Mouse (Mus musculus) CH12.LX (cell line): ENCODE data around the gene Sertad4. TPM values are rescaled to one million over a fixed set of nuclear protein-coding genes. Genes with fewer than 3 reads are reported as not detected.
A peak's percentile ranks its signal among the peaks of the same experiment; 100 is the strongest.

ENCODE experiments used
- DNase-seq: peaks from one replicate; pipeline ENCODE4 v3.0.0-alpha.2; 2013; ENCODE audit errors: extremely low read depth
- H3K27ac ChIP-seq: 2 replicates; pipeline ENCODE4 v1.5.1; 2012; ENCODE audit warnings: low read depth, mild to moderate bottlenecking, control low read depth, moderate library complexity; ENCODE audit not compliant: insufficient read depth
- H3K27me3 ChIP-seq: replicated peaks from 2 replicates; pipeline ENCODE3; 2012; ENCODE audit warnings: inconsistent platforms
- H3K36me3 ChIP-seq, 2 experiments: replicated peaks in 1 of 2; 2 replicates each; pipeline versions ENCODE3 to v1.6.1; 2012; ENCODE audit warnings: inconsistent platforms in 1 of 2, low read length in 1 of 2, mild to moderate bottlenecking in 1 of 2, mixed read lengths in 1 of 2, moderate library complexity in 1 of 2; ENCODE audit not compliant: control insufficient read depth in 1 of 2, insufficient read depth in 1 of 2
- H3K4me1 ChIP-seq, 2 experiments: 2 replicates each; pipeline ENCODE4 v1.6.1; 2012; ENCODE audit warnings: inconsistent platforms in 1 of 2, moderate library complexity in 1 of 2; ENCODE audit not compliant: insufficient read depth in 2 of 2, control insufficient read depth in 1 of 2
- H3K4me2 ChIP-seq: 2 replicates; pipeline ENCODE4 v1.6.1; 2012; ENCODE audit warnings: low read depth, mild to moderate bottlenecking, control low read depth; ENCODE audit not compliant: poor library complexity, insufficient read depth, severe bottlenecking
- H3K4me3 ChIP-seq, 3 experiments: fragments of 150-350 bp in 1 of 3; sonication (generic) in 1 of 3; replicated peaks in 1 of 3; 2 replicates each; pipeline versions ENCODE3 to v1.5.1; 2011 to 2012; ENCODE audit warnings: low read depth in 2 of 3, low read length in 2 of 3, mild to moderate bottlenecking in 2 of 3, moderate library complexity in 2 of 3, control low read depth in 1 of 3, improper control_type of control experiment in 1 of 3, inconsistent platforms in 1 of 3, mixed read lengths in 1 of 3; ENCODE audit not compliant: poor library complexity in 1 of 3
- H3K79me2 ChIP-seq: replicated peaks from 2 replicates; pipeline ENCODE4 v1.6.1; 2012; ENCODE audit warnings: mild to moderate bottlenecking, moderate library complexity; ENCODE audit not compliant: control insufficient read depth, poor library complexity, insufficient read depth, severe bottlenecking; ENCODE audit errors: extremely low read depth
- H3K9ac ChIP-seq: 2 replicates; pipeline ENCODE4 v1.6.1; 2012; ENCODE audit warnings: low read depth, mild to moderate bottlenecking, control low read depth, moderate library complexity; ENCODE audit not compliant: insufficient read depth
- H3K9me3 ChIP-seq: replicated peaks from 2 replicates; pipeline ENCODE3; 2012; ENCODE audit warnings: low read length, inconsistent platforms, mixed read lengths
- BHLHE40 ChIP-seq: IDR thresholded peaks from 2 replicates; pipeline ENCODE4 v1.6.1; 2011; ENCODE audit warnings: mild to moderate bottlenecking, low read depth, low read length, improper control_type of control experiment
- CHD1 ChIP-seq: IDR thresholded peaks from 2 replicates; pipeline ENCODE4 v1.6.1; 2012; ENCODE audit warnings: low read depth, low read length, improper control_type of control experiment, inconsistent platforms
- CTCF ChIP-seq, 2 experiments: IDR thresholded peaks in 1 of 2; conservative IDR thresholded peaks in 1 of 2; 2 replicates each; pipeline ENCODE4 v1.5.1; 2011 to 2012; ENCODE audit warnings: low read depth in 2 of 2, low read length in 2 of 2, improper control_type of control experiment in 1 of 2, inconsistent platforms in 1 of 2, mild to moderate bottlenecking in 1 of 2, moderate library complexity in 1 of 2
- E2F4 ChIP-seq: IDR thresholded peaks from 2 replicates; pipeline ENCODE4 v1.6.1; 2011; ENCODE audit warnings: low read depth, low read length, improper control_type of control experiment; ENCODE audit not compliant: insufficient replicate concordance
- EP300 ChIP-seq: IDR thresholded peaks from 2 replicates; pipeline ENCODE4 v1.6.1; 2011; ENCODE audit warnings: low read length, improper control_type of control experiment
- JUN ChIP-seq: IDR thresholded peaks from 2 replicates; pipeline ENCODE4 v1.6.1; 2011; ENCODE audit warnings: low read depth, mild to moderate bottlenecking, low read length, improper control_type of control experiment, moderate library complexity; ENCODE audit not compliant: insufficient read depth
- JUND ChIP-seq: conservative IDR thresholded peaks from 2 replicates; pipeline ENCODE4 v1.6.1; 2011; ENCODE audit warnings: low read depth, low read length, improper control_type of control experiment
- MAFK ChIP-seq: IDR thresholded peaks from 2 replicates; pipeline ENCODE4 v1.6.1; 2011; ENCODE audit warnings: low read length, improper control_type of control experiment; ENCODE audit not compliant: insufficient replicate concordance
- MAX ChIP-seq: IDR thresholded peaks from 2 replicates; pipeline ENCODE4 v1.6.1; 2011; ENCODE audit warnings: low read length, improper control_type of control experiment
- MAZ ChIP-seq: IDR thresholded peaks from 2 replicates; pipeline ENCODE4 v1.6.1; 2012; ENCODE audit warnings: low read depth, mild to moderate bottlenecking, inconsistent platforms, low read length, improper control_type of control experiment, moderate library complexity
- MXI1 ChIP-seq: IDR thresholded peaks from 2 replicates; pipeline ENCODE4 v1.6.1; 2011; ENCODE audit warnings: mild to moderate bottlenecking, low read depth, low read length, improper control_type of control experiment
- NRF1 ChIP-seq: IDR thresholded peaks from 2 replicates; pipeline ENCODE4 v1.6.1; 2014; ENCODE audit warnings: low read depth, mild to moderate bottlenecking, inconsistent platforms, low read length, improper control_type of control experiment, moderate library complexity
- PAX5 ChIP-seq: IDR thresholded peaks from 2 replicates; pipeline ENCODE4 v1.6.1; 2012; ENCODE audit warnings: low read length, inconsistent platforms, mixed read lengths
- POLR2A ChIP-seq: IDR thresholded peaks from 2 replicates; pipeline ENCODE4 v1.6.1; 2011; ENCODE audit warnings: low read depth, mild to moderate bottlenecking, improper control_type of control experiment, low read length
- SIN3A ChIP-seq: IDR thresholded peaks from 2 replicates; pipeline ENCODE4 v1.6.1; 2012; ENCODE audit warnings: low read length, improper control_type of control experiment, inconsistent platforms
- SMC3 ChIP-seq: IDR thresholded peaks from 2 replicates; pipeline ENCODE4 v1.6.1; 2011; ENCODE audit warnings: low read depth, low read length, improper control_type of control experiment
- TBP ChIP-seq: conservative IDR thresholded peaks from 2 replicates; pipeline ENCODE4 v1.6.1; 2011; ENCODE audit warnings: low read depth, low read length, improper control_type of control experiment
- UBTF ChIP-seq: IDR thresholded peaks from 2 replicates; pipeline ENCODE4 v1.6.1; 2012; ENCODE audit warnings: low read depth, mild to moderate bottlenecking, inconsistent platforms, low read length, improper control_type of control experiment, moderate library complexity
- ZC3H11A ChIP-seq: IDR thresholded peaks from 2 replicates; pipeline ENCODE4 v1.6.1; 2012; ENCODE audit warnings: low read depth, mild to moderate bottlenecking, inconsistent platforms, low read length, improper control_type of control experiment
- ZMIZ1 ChIP-seq: IDR thresholded peaks from 2 replicates; pipeline ENCODE4 v1.6.1; 2012; ENCODE audit warnings: low read depth, mild to moderate bottlenecking, inconsistent platforms, low read length, improper control_type of control experiment
- dilution Hi-C: fragments of 300-500 bp; cut with MboI; formaldehyde crosslinking; loops from 2 replicates; pipeline ENCODE4 v1.14.3; 2020; ENCODE audit warnings: low sequenced_read_pairs; ENCODE audit not compliant: extremely low pct_unique_long_range_greater_than_20kb, extremely low pct_ligation_motif_present
- in situ Hi-C: fragments of 300-500 bp; cut with MboI; formaldehyde crosslinking; loops from 3 replicates; pipeline ENCODE4 v1.14.3; 2019; ENCODE audit warnings: low sequenced_read_pairs, low pct_ligation_motif_present, low pct_unique_long_range_greater_than_20kb, mixed read lengths
- polyA plus RNA-seq: library from polyadenylated mRNA; unstranded; fragments of >175 nt; gene quantifications from 2 replicates; pipeline ENCODE4 v1.2.1, GENCODE M21; 2012; ENCODE audit warnings: low read depth; ENCODE audit not compliant: insufficient read length
- total RNA-seq, 2 experiments: library from RNA; depleted of rRNA; stranded (reverse); fragments of 300-350 nt in 1 of 2; fragments of >200 nt in 1 of 2; gene quantifications; 2 replicates each; pipeline ENCODE4 v1.2.3; 2012 to 2014

Gene Sertad4
- total and polyA plus RNA-seq, 3 experiments: 0.74 TPM; not detected in 2

GRCm38 (mm10) chr1:192857582-192857981 is 2.0 kb upstream of the Sertad4 start:
- in situ Hi-C loops: no loop called here
- no peak for TF ChIP-seq PAX5
- no peak for TF ChIP-seq UBTF
- TF ChIP-seq BHLHE40: peak; percentile 72
- 0 out of 2 replicates have a peak, but pooled peaks have one; percentile 23 for TF ChIP-seq MAX

GRCm38 (mm10) chr1:192856931-192857330 is 1.4 kb upstream of the Sertad4 start:
- H3K27me3 ChIP-seq: peaks cover 17% of the 10 kb centered on the region
- no peak overlapping the region for H3K9ac ChIP-seq
- no peak overlapping the region for H3K4me3 ChIP-seq
- H3K79me2 ChIP-seq: no peaks in the 10 kb centered on the region
- peaks cover 0 to 11% of the 10 kb centered on the region in 2 experiments; a peak in 2 of 4 replicates for H3K4me1 ChIP-seq
- H3K36me3 ChIP-seq: no peaks in the 10 kb centered on the region
- dilution Hi-C loops: no loop called here
- H3K4me2 ChIP-seq: no peak overlapping the region
- H3K27ac ChIP-seq: no peak overlapping the region
- TF ChIP-seq MAX (no peak), UBTF (no peak), JUN (no peak), TBP (no peak), MXI1 (no peak), JUND (no peak), ZMIZ1 (no peak), SMC3 (no peak), ZC3H11A (no peak), E2F4 (no peak), EP300 (no peak), POLR2A (no peak), CTCF (conservative IDR thresholded peaks at IDR 0.05 in 1 of 2, IDR thresholded peaks at IDR 0.05 in 1 of 2; ENCODE audit: low read depth in 2 of 2, low read length in 2 of 2) (no peak), PAX5 (no peak), SIN3A (no peak), NRF1 (no peak), CHD1 (no peak), MAZ (no peak), MAFK (no peak)
- no peak for DNase-seq
- in situ Hi-C loops: no loop called here
- H3K9me3 ChIP-seq: peaks cover 5% of the 10 kb centered on the region

More at GRCm38 (mm10) chr1:192857582-192857981, 2.0 kb upstream of the Sertad4 start:
- Histone ChIP-seq H3K4me2 (no peak overlapping the region), H3K9me3 (peaks cover 5% of the 10 kb centered on the region), H3K9ac (no peak overlapping the region), H3K4me1 (peaks cover 0 to 11% of the 10 kb centered on the region in 2 experiments; a peak in 2 of 4 replicates), H3K27ac (no peak overlapping the region), H3K79me2 (no peaks in the 10 kb centered on the region), H3K4me3 (no peak overlapping the region), H3K27me3 (peaks cover 13% of the 10 kb centered on the region), H3K36me3 (no peaks in the 10 kb centered on the region)
- dilution Hi-C loops: no loop called here
- DNase-seq: no peak
